ENCODE assay signal across 8 mouse cellular contexts in the genomic region with DNA sequence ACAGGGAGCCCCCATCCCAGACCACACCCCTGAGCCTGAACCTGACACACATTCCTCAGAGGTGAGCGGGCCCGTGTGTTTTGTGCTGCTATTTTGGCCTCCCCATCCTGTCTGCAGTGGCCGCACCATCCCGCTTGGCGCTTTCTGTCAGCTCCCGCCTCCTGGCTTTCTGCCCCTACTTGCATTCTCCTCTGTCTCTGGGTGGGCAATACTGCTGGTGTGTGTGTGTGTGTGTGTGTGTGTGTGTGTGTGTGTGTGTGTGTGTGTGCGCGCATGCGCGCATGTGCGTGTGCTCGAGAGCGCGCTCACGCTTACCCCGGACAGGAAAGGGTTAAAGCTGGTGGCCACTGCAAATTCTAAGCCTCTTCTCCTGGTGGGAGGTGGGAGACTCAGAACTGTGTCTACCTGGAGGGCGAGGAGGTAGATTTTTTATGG. TPM values are rescaled to one million over a fixed set of nuclear protein-coding genes. Genes with fewer than 3 reads are reported as not detected.
A peak's percentile ranks its signal among the peaks of the same experiment; 100 is the strongest.
DNase-seq lines count a peak whose midpoint lies in the region; ATAC-seq and TF ChIP-seq lines count a peak whose summit lies in the region.

No protein-coding gene starts in this region.

- H3K27ac ChIP-seq in testis, adult 2 months (ENCODE audit: control insufficient read depth, insufficient read depth, low read depth, low read length): peak overlapping the region; percentile 80
- peak overlapping the region; percentile 83 for H3K27ac ChIP-seq in limb, embryonic 14.5 days (replicated peaks; ENCODE audit: low read depth, low read length)
- peak overlapping the region; percentile 74; the same call in 1 of the 2 replicates for H3K27ac ChIP-seq in neural tube, embryonic 14.5 days (ENCODE audit: low read depth, low read length)

- intact Hi-C loops in heart, postnatal 10 days (cut with DNase I): no loop called here

- 2% methylated on average over 17 of the region's 17 CpGs for WGBS in limb, embryonic 14.5 days
- WGBS in neural tube, embryonic 14.5 days: 5% methylated on average over 17 of the region's 17 CpGs

- no peaks in the 10 kb centered on the region for H3K27me3 ChIP-seq in testis, adult 2 months (ENCODE audit: control insufficient read depth, insufficient read depth, low read length)
- no peaks in the 10 kb centered on the region for H3K27me3 ChIP-seq in limb, embryonic 14.5 days (ENCODE audit: control insufficient read depth, insufficient read depth, low read length)
- H3K27me3 ChIP-seq in neural tube, embryonic 14.5 days (ENCODE audit: control insufficient read depth, insufficient read depth, low read length): no peaks in the 10 kb centered on the region

- no peak overlapping the region for H3K4me3 ChIP-seq in testis, adult 2 months (ENCODE audit: control insufficient read depth, low read depth, low read length)
- peak overlapping the region; percentile 97 for H3K4me3 ChIP-seq in limb, embryonic 14.5 days (replicated peaks; ENCODE audit: low read length)
- no peak overlapping the region for H3K4me3 ChIP-seq in neural tube, embryonic 14.5 days (ENCODE audit: low read depth, low read length)

- no peaks in the 10 kb centered on the region for H3K9me3 ChIP-seq in limb, embryonic 14.5 days (ENCODE audit: control insufficient read depth, low read length)
- H3K9me3 ChIP-seq in neural tube, embryonic 14.5 days (ENCODE audit: control insufficient read depth, low read length): no peaks in the 10 kb centered on the region

- no peak for DNase-seq in testis, postnatal 14 days (ENCODE audit: low spot score)
- peak; percentile 57 for DNase-seq in embryo, embryonic 11 days
- DNase-seq in heart, postnatal 10 days: peak; percentile 71 to 76
- DNase-seq in limb, embryonic 14.5 days (ENCODE audit: low spot score): no peak
- no peak for DNase-seq in T-cell, adult 2 months (ENCODE audit: low spot score)
- no peak for DNase-seq in spleen, postnatal 14 days (ENCODE audit: low spot score in 2 of 2)

- H3K36me3 ChIP-seq in testis, adult 2 months (ENCODE audit: control insufficient read depth, insufficient read depth, low read length): no peaks in the 10 kb centered on the region
- H3K36me3 ChIP-seq in limb, embryonic 14.5 days (ENCODE audit: control insufficient read depth, insufficient read depth, low read length): peaks cover 16% of the 10 kb centered on the region
- H3K36me3 ChIP-seq in neural tube, embryonic 14.5 days (ENCODE audit: control insufficient read depth, insufficient read depth, low read length): no peaks in the 10 kb centered on the region

- peak overlapping the region; percentile 47 for H3K9ac ChIP-seq in limb, embryonic 14.5 days (ENCODE audit: low read depth, low read length, severe bottlenecking)
- H3K9ac ChIP-seq in neural tube, embryonic 14.5 days (replicated peaks; ENCODE audit: low read depth, low read length): no peak overlapping the region

- TF ChIP-seq POLR2A in testis, adult 2 months (IDR thresholded peaks at IDR 0.05; ENCODE audit: control insufficient read depth, low read depth, low read length): no peak
- no peak for TF ChIP-seq POLR2A in limb, embryonic 14.5 days (IDR thresholded peaks at IDR 0.05; ENCODE audit: borderline replicate concordance, extremely low read depth, insufficient read depth, insufficient read length)

- peak overlapping the region; percentile 69 for H3K4me2 ChIP-seq in limb, embryonic 14.5 days (replicated peaks; ENCODE audit: low read depth, low read length, severe bottlenecking)
- H3K4me2 ChIP-seq in neural tube, embryonic 14.5 days (ENCODE audit: low read depth, low read length): peak overlapping the region; percentile 92

- no peak for TF ChIP-seq CTCF in testis, adult 2 months (IDR thresholded peaks at IDR 0.05; ENCODE audit: control insufficient read depth, insufficient read depth, insufficient replicate concordance, low read depth, low read length)

- no peak for ATAC-seq in limb, embryonic 14.5 days (ENCODE audit: low FRiP score, low read depth)
- ATAC-seq in neural tube, embryonic 14.5 days (ENCODE audit: low read depth): peak; percentile 21; the same call in 1 of the 2 replicates

- H3K4me1 ChIP-seq in testis, adult 2 months (ENCODE audit: control insufficient read depth, insufficient read depth, low read length): peaks cover 39% of the 10 kb centered on the region
- H3K4me1 ChIP-seq in limb, embryonic 14.5 days (ENCODE audit: control insufficient read depth, insufficient read depth, low read length): peaks cover 98% of the 10 kb centered on the region
- H3K4me1 ChIP-seq in neural tube, embryonic 14.5 days (ENCODE audit: control insufficient read depth, insufficient read depth, low read length): peaks cover 80% of the 10 kb centered on the region

RNA-seq across cellular contexts. Expression of gene Bcl9l, which starts 7.0 kb away (rescaled TPM):
- 8.4 and 9.1 TPM in 2 replicates for polyA plus RNA-seq in testis, adult 2 months (2012; rRNA removed)
- 10 to 100 TPM; 66.8 to 73.0 TPM for total RNA-seq in heart, postnatal 10 days (2021)
- 41.2 and 53.7 TPM in 2 replicates for polyA plus RNA-seq in limb, embryonic 14.5 days (2012; rRNA removed)
- polyA plus RNA-seq in limb, embryonic 14.5 days (2014; fragmentation: Nextera tagmentation; extraction: Ambion mirVana): 20.5 and 22.7 TPM in 2 replicates
- 11.5 and 12.3 TPM in 2 replicates for polyA plus RNA-seq in neural tube, embryonic 14.5 days (2014; fragmentation: Nextera tagmentation; extraction: Ambion mirVana)

RNA-seq across cellular contexts. Expression of gene Upk2, which starts 34.9 kb away (rescaled TPM):
- polyA plus RNA-seq in testis, adult 2 months (2012; rRNA removed): 2.2 and 4.3 TPM in 2 replicates
- not detected for total RNA-seq in heart, postnatal 10 days (2021)
- polyA plus RNA-seq in limb, embryonic 14.5 days (2012; rRNA removed): 0.33 and 0.91 TPM in 2 replicates
- polyA plus RNA-seq in limb, embryonic 14.5 days (2014; fragmentation: Nextera tagmentation; extraction: Ambion mirVana): 0.40 TPM in 1 of 2 replicates, not detected in the other
- not detected in 2 replicates for polyA plus RNA-seq in neural tube, embryonic 14.5 days (2014; fragmentation: Nextera tagmentation; extraction: Ambion mirVana)

RNA-seq across cellular contexts. Expression of gene Foxr1, which starts 48.7 kb away (rescaled TPM):
- 1.5 and 2.0 TPM in 2 replicates for polyA plus RNA-seq in testis, adult 2 months (2012; rRNA removed)
- not detected for total RNA-seq in heart, postnatal 10 days (2021)
- polyA plus RNA-seq in limb, embryonic 14.5 days (2012; rRNA removed): not detected in 2 replicates
- not detected in 2 replicates for polyA plus RNA-seq in limb, embryonic 14.5 days (2014; fragmentation: Nextera tagmentation; extraction: Ambion mirVana)
- not detected in 2 replicates for polyA plus RNA-seq in neural tube, embryonic 14.5 days (2014; fragmentation: Nextera tagmentation; extraction: Ambion mirVana)

Comparison
In these comparisons a context has a peak if more than half of its experiments do, and no peak if none do; other contexts are left out.
1. DNase-seq: peak in embryo, embryonic 11 days (single experiment) and heart, postnatal 10 days (2 of 2); none in testis, postnatal 14 days (single experiment), limb, embryonic 14.5 days (single experiment), T-cell, adult 2 months (single experiment) and spleen, postnatal 14 days (0 of 2).
2. Peak in every context shown above with its lines, with median percentiles within 50 percentile points of each other: H3K27ac ChIP-seq.